Mouse (Mus musculus) midbrain, embryonic 12.5 days (tissue): Measurements from ENCODE around the gene Slc8b1. TPM values are rescaled to one million over a fixed set of nuclear protein-coding genes. Genes with fewer than 3 reads are reported as not detected.
A peak's percentile ranks its signal among the peaks of the same experiment; 100 is the strongest.

Experiments
- ATAC-seq: fragments of 200-750 bp; cut with Nextera tagmentation; 2 replicates; pipeline ENCODE4 v1.8.0; 2017; ENCODE audit warnings: low read depth, moderate TSS enrichment, moderate library complexity; ENCODE audit not compliant: low FRiP score
- H3K27ac ChIP-seq: fragments of 300-500 bp; sonication (generic); replicated peaks from 2 replicates; pipeline ENCODE4 v1.5.1; 2016; ENCODE audit warnings: mild to moderate bottlenecking
- H3K27me3 ChIP-seq: fragments of 300-500 bp; sonication (generic); 2 replicates; pipeline ENCODE4 v1.6.1; 2016; ENCODE audit warnings: mild to moderate bottlenecking
- H3K36me3 ChIP-seq: fragments of 300-500 bp; sonication (generic); 2 replicates; pipeline ENCODE4 v1.6.1; 2016
- H3K4me1 ChIP-seq: fragments of 300-500 bp; sonication (generic); 2 replicates; pipeline ENCODE4 v1.6.1; 2016
- H3K4me2 ChIP-seq: fragments of 300-500 bp; sonication (generic); replicated peaks from 2 replicates; pipeline ENCODE4 v1.6.1; 2016; ENCODE audit warnings: mild to moderate bottlenecking, moderate library complexity
- H3K4me3 ChIP-seq: fragments of 300-500 bp; sonication (generic); 2 replicates; pipeline ENCODE4 v1.5.1; 2016; ENCODE audit warnings: mild to moderate bottlenecking
- H3K9ac ChIP-seq: fragments of 300-500 bp; sonication (generic); replicated peaks from 2 replicates; pipeline ENCODE4 v1.6.1; 2016; ENCODE audit warnings: mild to moderate bottlenecking, moderate library complexity
- H3K9me3 ChIP-seq: fragments of 300-500 bp; sonication (generic); 2 replicates; pipeline ENCODE4 v1.6.1; 2016; ENCODE audit warnings: mild to moderate bottlenecking
- WGBS: fragments of 180-500 bp; shearing (Covaris S2); methylation state at CpG from one replicate; pipeline ENCODE4 v1.1.7; 2016; 5-methylcytosine and 5-hydroxymethylcytosine counted together
- polyA plus RNA-seq: library from polyadenylated mRNA; unstranded; fragments of >200 nt; fragmentation: Nextera tagmentation; extraction: Ambion mirVana; gene quantifications from 2 replicates; pipeline ENCODE4 v1.2.1, GENCODE M21; 2016

The Slc8b1 gene
- polyA plus RNA-seq, 1 experiment from 2014 or later = 3.1 TPM

DNA sequence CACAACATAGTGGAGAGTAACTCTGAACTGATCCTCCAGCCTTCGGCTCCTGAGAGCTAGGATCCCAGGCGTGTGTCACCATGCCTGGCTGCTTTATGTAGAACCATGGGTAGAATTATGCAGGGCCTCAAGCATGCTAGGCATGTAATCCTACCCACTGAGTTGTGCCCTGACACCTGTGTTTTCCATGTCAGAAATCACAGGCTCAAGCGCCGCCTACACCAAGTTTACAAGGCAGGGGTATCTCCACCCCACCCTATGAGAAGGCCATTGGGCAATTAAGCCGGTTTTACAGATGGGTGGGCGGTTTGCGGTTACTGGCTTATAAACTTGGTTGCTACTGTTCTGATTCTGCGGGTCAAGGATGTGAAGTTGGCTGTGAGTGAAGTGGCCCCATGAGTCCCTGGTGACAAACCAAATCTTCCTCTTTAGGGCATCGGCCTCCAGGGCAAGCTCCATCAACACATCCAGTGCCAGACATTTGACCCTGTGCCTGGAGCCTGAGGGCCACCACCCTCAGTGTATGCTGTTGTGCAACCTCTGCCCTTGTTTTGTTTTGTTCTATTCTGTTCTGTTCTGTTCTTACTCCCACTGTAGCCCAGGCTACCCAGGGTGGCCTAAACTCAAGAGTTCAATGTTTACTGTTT is 3.2 kb downstream of the Slc8b1 start:
- H3K9me3 ChIP-seq = no peaks in the 10 kb centered on the region
- 94% methylated on average over 9 of the region's 9 CpGs for WGBS
- H3K27me3 ChIP-seq = peaks cover 15% of the 10 kb centered on the region
- H3K4me3 ChIP-seq = no peak overlapping the region
- no peak overlapping the region for H3K27ac ChIP-seq
- no peak for ATAC-seq
- no peak overlapping the region for H3K4me2 ChIP-seq
- no peaks in the 10 kb centered on the region for H3K36me3 ChIP-seq
- H3K4me1 ChIP-seq = peaks cover 15% of the 10 kb centered on the region
- H3K9ac ChIP-seq = no peak overlapping the region

- Histone ChIP-seq H3K9me3 (no peaks in the 10 kb centered on the region), H3K27ac (no peak overlapping the region), H3K9ac (no peak overlapping the region), H3K4me1 (peaks cover 15% of the 10 kb centered on the region), H3K27me3 (peaks cover 15% of the 10 kb centered on the region), H3K36me3 (no peaks in the 10 kb centered on the region), H3K4me2 (no peak overlapping the region), H3K4me3 (no peak overlapping the region)
- no peak for ATAC-seq
- WGBS = 52% methylated on average over 4 of the region's 4 CpGs
Measured at GRCm38 (mm10) chr5:120514754-120515153, 3.8 kb downstream of the Slc8b1 start.

GRCm38 (mm10) chr5:120515451-120515850 is 4.5 kb downstream of the Slc8b1 start:
- Histone ChIP-seq H3K4me1 (peaks cover 11% of the 10 kb centered on the region), H3K4me2 (no peak overlapping the region), H3K4me3 (no peak overlapping the region), H3K9ac (no peak overlapping the region), H3K36me3 (no peaks in the 10 kb centered on the region), H3K9me3 (no peaks in the 10 kb centered on the region), H3K27ac (no peak overlapping the region), H3K27me3 (peaks cover 15% of the 10 kb centered on the region)
- ATAC-seq = no peak
- WGBS = 73% methylated on average over 7 of the region's 7 CpGs

DNA sequence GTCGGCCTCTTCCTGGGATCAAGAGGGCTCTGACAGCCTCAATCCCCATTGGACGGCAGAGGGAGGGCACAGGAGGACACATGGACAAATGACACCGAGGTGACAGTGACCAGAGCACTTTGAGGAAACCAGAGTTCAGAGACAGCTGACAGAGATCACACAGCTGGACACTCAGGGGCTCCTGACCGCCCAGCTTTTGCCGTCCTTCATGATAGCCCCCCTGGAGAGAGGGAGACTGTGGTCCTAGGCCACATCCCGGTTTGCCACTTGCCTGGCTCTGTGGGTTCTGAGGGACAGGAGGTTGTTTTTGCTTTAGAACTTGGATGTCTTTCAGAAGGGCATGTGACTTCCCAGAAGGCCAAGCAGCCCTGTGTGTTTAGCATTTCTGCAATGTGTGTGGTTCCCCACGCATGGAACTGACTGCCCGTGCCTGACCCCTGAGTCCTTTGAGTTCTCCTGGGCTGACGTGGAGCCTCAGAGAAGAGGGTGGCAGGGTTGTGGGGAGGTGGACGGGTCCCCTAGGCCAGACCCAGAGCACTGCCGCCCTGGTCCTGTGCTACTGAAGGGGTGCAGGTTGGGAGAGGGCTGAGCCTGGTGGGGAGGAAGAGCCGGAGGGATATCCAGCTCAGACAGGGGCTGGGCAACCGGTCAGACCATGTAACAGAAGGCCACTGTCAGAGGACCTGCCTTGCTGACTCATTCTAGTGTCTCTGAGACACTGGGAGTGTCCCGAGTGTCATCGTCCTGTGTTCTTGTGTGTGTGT is 5.4 kb downstream of the Slc8b1 start:
- Histone ChIP-seq H3K9me3 (no peaks in the 10 kb centered on the region), H3K36me3 (no peaks in the 10 kb centered on the region), H3K27me3 (peaks cover 12% of the 10 kb centered on the region), H3K27ac (no peak overlapping the region), H3K4me2 (no peak overlapping the region), H3K9ac (no peak overlapping the region), H3K4me1 (0 out of 2 replicates have a peak, but pooled peaks cover 5% of the 10 kb centered on the region), H3K4me3 (no peak overlapping the region)
- ATAC-seq = no peak
- 69% methylated on average over 15 of the region's 15 CpGs for WGBS

GRCm38 (mm10) chr5:120517552-120517951 is 6.6 kb downstream of the Slc8b1 start:
- Histone ChIP-seq H3K27me3 (peaks cover under 1% of the 10 kb centered on the region; the same call in 1 of the 2 replicates), H3K27ac (no peak overlapping the region), H3K36me3 (no peaks in the 10 kb centered on the region), H3K9ac (no peak overlapping the region), H3K4me3 (no peak overlapping the region), H3K9me3 (no peaks in the 10 kb centered on the region), H3K4me2 (no peak overlapping the region), H3K4me1 (0 out of 2 replicates have a peak, but pooled peaks cover 5% of the 10 kb centered on the region)
- no peak for ATAC-seq
- WGBS = 60% methylated on average over 9 of the region's 9 CpGs

DNA sequence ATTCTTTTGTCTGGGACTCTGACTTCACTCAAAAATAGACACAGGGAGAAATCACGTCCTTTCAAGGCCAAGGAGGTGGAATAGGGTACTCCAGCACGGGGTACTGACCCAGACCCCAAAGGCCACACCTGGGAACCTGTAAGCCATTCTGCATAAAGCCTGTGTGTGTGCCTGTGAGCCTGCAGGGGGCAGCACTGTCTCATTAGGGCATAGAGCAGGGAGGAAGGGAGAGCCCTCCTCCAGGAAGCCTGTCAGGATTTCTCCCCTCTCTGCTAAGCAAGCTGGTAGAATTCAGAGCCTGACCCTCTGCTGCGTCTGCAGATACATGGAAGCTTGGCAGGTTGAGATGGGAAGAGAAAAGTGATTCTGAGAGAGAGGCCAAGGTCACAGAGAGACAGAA is 11.7 kb downstream of the Slc8b1 start:
- no peaks in the 10 kb centered on the region for H3K27me3 ChIP-seq
- no peaks in the 10 kb centered on the region for H3K9me3 ChIP-seq
- H3K4me1 ChIP-seq = no peaks in the 10 kb centered on the region
- H3K27ac ChIP-seq = no peak overlapping the region
- 68% methylated on average over 3 of the region's 3 CpGs for WGBS
- H3K9ac ChIP-seq = no peak overlapping the region
- H3K36me3 ChIP-seq = no peaks in the 10 kb centered on the region
- H3K4me2 ChIP-seq = no peak overlapping the region
- ATAC-seq = no peak
- H3K4me3 ChIP-seq = no peak overlapping the region

DNA sequence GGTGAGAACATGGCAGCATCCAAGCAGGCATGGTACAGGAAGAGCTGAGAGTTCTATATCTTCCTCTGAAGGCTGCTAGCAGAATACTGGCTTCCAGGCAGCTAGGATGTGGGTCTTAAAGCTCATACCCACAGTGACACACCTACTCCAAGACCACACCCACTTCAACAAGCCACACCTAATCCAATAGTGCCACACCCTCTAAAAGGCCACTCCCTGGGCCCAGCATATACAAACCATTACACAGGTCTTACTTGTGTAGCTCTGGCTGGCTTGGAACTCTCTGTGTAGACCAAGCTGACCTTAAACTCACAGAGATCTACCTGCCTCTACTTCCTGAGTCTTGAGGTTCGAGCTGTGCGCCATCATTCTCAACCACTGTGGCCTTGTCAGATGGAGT is 13.8 kb downstream of the Slc8b1 start:
- no peak overlapping the region for H3K4me3 ChIP-seq
- no peak overlapping the region for H3K4me2 ChIP-seq
- H3K36me3 ChIP-seq = no peaks in the 10 kb centered on the region
- ATAC-seq = no peak
- H3K4me1 ChIP-seq = no peaks in the 10 kb centered on the region
- no peaks in the 10 kb centered on the region for H3K27me3 ChIP-seq
- no peak overlapping the region for H3K9ac ChIP-seq
- no peaks in the 10 kb centered on the region for H3K9me3 ChIP-seq
- H3K27ac ChIP-seq = no peak overlapping the region
- 86% methylated on average over 2 of the region's 2 CpGs for WGBS

DNA sequence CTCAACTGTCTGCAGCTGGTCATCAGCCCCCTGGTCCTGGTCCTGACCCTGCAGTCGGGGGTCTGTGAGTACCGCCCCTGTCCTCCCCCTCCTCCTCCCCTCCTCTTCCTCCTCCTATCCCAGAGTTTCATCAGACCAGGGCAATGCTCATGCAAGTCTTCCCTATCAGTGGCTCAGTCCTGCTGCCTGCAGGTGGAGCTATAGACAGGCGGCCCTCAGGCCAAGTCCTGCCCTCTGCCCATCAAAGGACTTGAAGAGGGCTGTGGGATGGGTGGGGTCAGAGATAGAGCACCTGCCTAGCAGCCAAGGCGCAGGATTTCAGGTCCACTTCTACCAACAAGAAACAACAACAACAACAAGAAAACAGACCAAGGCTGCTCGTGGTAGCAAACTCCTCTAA is 14.8 kb downstream of the Slc8b1 start:
- Histone ChIP-seq H3K4me2 (no peak overlapping the region), H3K27ac (no peak overlapping the region), H3K27me3 (no peaks in the 10 kb centered on the region), H3K9ac (no peak overlapping the region), H3K4me3 (no peak overlapping the region), H3K9me3 (no peaks in the 10 kb centered on the region), H3K4me1 (no peaks in the 10 kb centered on the region), H3K36me3 (no peaks in the 10 kb centered on the region)
- no peak for ATAC-seq
- 37% methylated on average over 5 of the region's 5 CpGs for WGBS

DNA sequence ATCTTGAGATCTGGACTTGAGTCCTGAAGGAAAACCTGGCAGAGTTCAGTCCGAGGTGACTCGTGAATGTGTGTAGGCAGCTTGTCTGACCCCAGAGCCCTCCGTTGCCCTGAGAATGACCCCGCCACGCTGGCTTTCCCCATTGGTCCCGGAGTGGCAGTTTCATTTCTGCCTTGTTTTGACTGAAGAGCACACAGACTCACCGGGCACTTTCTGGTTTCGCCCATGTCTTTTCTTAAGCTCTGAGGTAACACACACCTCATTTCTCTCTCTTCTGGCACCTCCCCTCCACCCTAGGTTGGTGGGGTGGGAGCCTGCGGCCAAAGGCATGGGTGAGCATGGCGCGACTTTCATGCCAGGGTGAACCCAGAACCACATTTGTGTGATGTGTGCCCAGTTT is 15.3 kb downstream of the Slc8b1 start:
- no peak overlapping the region for H3K4me3 ChIP-seq
- H3K4me2 ChIP-seq = no peak overlapping the region
- no peaks in the 10 kb centered on the region for H3K9me3 ChIP-seq
- no peaks in the 10 kb centered on the region for H3K4me1 ChIP-seq
- no peak overlapping the region for H3K9ac ChIP-seq
- H3K27ac ChIP-seq = no peak overlapping the region
- no peaks in the 10 kb centered on the region for H3K27me3 ChIP-seq
- WGBS = 81% methylated on average over 11 of the region's 11 CpGs
- ATAC-seq = no peak
- no peaks in the 10 kb centered on the region for H3K36me3 ChIP-seq

DNA sequence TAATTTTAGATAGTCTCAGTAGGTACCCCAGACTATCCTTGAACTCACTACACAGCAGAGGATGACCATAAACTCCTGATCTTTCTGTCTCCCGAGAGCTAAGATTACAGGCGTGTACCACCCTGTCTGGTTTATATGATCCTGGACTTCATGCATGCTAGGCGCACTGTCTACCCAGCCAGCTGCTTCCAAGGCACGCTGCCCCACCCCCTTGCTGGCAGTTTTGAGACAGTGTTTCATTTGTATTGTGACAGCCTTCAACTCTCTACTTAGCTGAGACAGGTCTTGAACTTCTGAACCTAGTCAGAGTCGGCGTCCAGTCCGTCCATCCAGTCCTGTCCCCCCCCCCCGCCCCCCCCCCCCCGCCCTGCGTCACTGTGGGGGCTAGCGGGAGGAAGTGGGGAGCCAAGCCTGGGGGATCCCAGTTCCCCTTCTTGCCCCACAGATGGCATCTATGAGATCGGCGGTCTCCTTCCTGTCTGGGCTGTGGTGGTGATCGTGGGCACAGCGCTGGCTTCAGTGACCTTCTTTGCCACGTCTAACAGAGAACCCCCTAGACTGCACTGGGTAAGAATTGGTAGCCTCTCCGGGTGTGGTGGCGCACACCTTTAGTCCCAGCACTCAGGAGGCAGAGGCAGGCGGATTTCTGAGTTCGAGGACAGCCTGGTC is 16.5 kb downstream of the Slc8b1 start:
- ATAC-seq = no peak
- Histone ChIP-seq H3K36me3 (no peaks in the 10 kb centered on the region), H3K27ac (no peak overlapping the region), H3K4me3 (no peak overlapping the region), H3K9ac (no peak overlapping the region), H3K27me3 (no peaks in the 10 kb centered on the region), H3K4me2 (no peak overlapping the region), H3K9me3 (no peaks in the 10 kb centered on the region), H3K4me1 (no peaks in the 10 kb centered on the region)
- 90% methylated on average over 16 of the region's 20 CpGs for WGBS

- H3K36me3 ChIP-seq = no peaks in the 10 kb centered on the region
- no peak for ATAC-seq
- H3K4me3 ChIP-seq = no peak overlapping the region
- H3K9me3 ChIP-seq = no peaks in the 10 kb centered on the region
- H3K27ac ChIP-seq = no peak overlapping the region
- H3K4me2 ChIP-seq = no peak overlapping the region
- no peaks in the 10 kb centered on the region for H3K27me3 ChIP-seq
- H3K9ac ChIP-seq = no peak overlapping the region
- WGBS = 87% methylated on average over 8 of the region's 8 CpGs
- H3K4me1 ChIP-seq = peaks cover 25% of the 10 kb centered on the region
Measured at GRCm38 (mm10) chr5:120531631-120532030, 20.7 kb downstream of the Slc8b1 start.

DNA sequence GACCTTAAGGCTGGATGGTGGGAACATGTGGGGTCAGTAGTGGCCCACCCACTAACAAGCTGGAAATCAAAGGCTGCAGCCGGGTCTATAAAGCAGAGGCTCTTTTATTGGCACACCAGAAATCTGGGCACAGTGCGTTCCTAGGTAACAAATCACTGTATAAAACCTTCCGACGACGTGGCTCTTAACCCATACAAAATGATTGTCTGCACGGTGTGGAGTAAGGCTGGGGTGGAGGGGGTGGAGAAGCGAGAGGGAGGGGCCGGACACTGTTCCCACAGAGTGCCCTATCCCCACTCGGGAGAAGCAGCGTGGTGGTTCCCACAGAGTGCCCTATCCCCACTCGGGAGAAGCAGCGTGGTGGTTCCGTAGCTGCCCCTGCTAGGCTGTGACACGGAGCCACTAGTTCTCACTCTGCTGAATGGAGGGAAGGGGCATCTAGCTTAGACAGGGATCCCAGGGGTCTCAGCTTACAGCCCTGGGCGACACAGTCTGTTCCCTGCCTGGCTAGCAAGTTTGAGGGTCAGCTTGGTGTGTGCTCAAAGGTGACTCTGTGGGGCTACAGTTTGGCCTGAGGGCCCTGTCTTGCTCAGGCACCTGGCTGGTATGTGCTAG is 23.2 kb downstream of the Slc8b1 start:
- no peak for ATAC-seq
- H3K27ac ChIP-seq = peak overlapping the region; percentile 20; the same call in 1 of the 2 replicates
- H3K4me1 ChIP-seq = peaks cover 25% of the 10 kb centered on the region
- H3K9me3 ChIP-seq = no peaks in the 10 kb centered on the region
- no peak overlapping the region for H3K4me2 ChIP-seq
- no peak overlapping the region for H3K9ac ChIP-seq
- no peak overlapping the region for H3K4me3 ChIP-seq
- WGBS = 65% methylated on average over 15 of the region's 15 CpGs
- peaks cover 7% of the 10 kb centered on the region; the same call in 1 of the 2 replicates for H3K36me3 ChIP-seq
- no peaks in the 10 kb centered on the region for H3K27me3 ChIP-seq
